Mouse (Mus musculus): ENCODE results near the gene Gm5678. TPM values are rescaled to one million over a fixed set of nuclear protein-coding genes. Genes with fewer than 3 reads are reported as not detected.
"Not testable (repeated sequence)": the region's sequence is repeated elsewhere in the genome, so short reads cannot be mapped to it uniquely, and the experiment has no call there.

Gene Gm5678
- total RNA-seq, 2 experiments from 2014 or later: 1.9 to 2.0 TPM

GRCm38 (mm10) chr16:93607669-93608101 is 20.2 kb upstream of the Gm5678 start:
- peak; percentile 71 to 86 for DNase-seq (ENCODE audit: low spot score in 2 of 2)

- DNase-seq (ENCODE audit: low spot score in 2 of 2): no peak
These were observed 19.2 kb upstream of the Gm5678 start for GRCm38 (mm10) chr16:93608731-93609130.

GRCm38 (mm10) chr16:93609796-93610195 is 18.1 kb upstream of the Gm5678 start:
- DNase-seq (ENCODE audit: low spot score in 2 of 2): no peak

- no peak for DNase-seq (ENCODE audit: low spot score in 2 of 2)
These were observed 16.9 kb upstream of the Gm5678 start for GRCm38 (mm10) chr16:93610961-93611360.

- DNase-seq (ENCODE audit: low spot score in 2 of 2): peak in 1 of 2 experiments; percentile 48
These were observed 12.6 kb upstream of the Gm5678 start for GRCm38 (mm10) chr16:93615118-93615870.

GRCm38 (mm10) chr16:93623759-93624158 is 4.1 kb upstream of the Gm5678 start:
- not testable (repeated sequence) for DNase-seq (ENCODE audit: low spot score in 2 of 2)

GRCm38 (mm10) chr16:93624671-93625070 is 3.2 kb upstream of the Gm5678 start:
- no peak for DNase-seq (ENCODE audit: low spot score in 2 of 2)

GRCm38 (mm10) chr16:93626745-93627144 is 1.2 kb upstream of the Gm5678 start:
- peak in 1 of 2 experiments; percentile 39 for DNase-seq (ENCODE audit: low spot score in 2 of 2)

GRCm38 (mm10) chr16:93644006-93644405 is 16.1 kb downstream of the Gm5678 start:
- DNase-seq (ENCODE audit: low spot score in 2 of 2): no peak

GRCm38 (mm10) chr16:93648441-93649183 is 20.7 kb downstream of the Gm5678 start:
- DNase-seq (ENCODE audit: low spot score in 2 of 2): no peak

- DNase-seq (ENCODE audit: low spot score in 2 of 2): no peak
These were observed 40.1 kb downstream of the Gm5678 start for GRCm38 (mm10) chr16:93667976-93668375.

GRCm38 (mm10) chr16:93669521-93669920 is 41.6 kb downstream of the Gm5678 start:
- DNase-seq (ENCODE audit: low spot score in 2 of 2): no peak

GRCm38 (mm10) chr16:93670466-93670865 is 42.6 kb downstream of the Gm5678 start:
- not testable (repeated sequence) for DNase-seq (ENCODE audit: low spot score in 2 of 2)

GRCm38 (mm10) chr16:93671064-93671463 is 43.2 kb downstream of the Gm5678 start:
- DNase-seq (ENCODE audit: low spot score in 2 of 2): no peak

GRCm38 (mm10) chr16:93676376-93676775 is 48.5 kb downstream of the Gm5678 start:
- DNase-seq (ENCODE audit: low spot score in 2 of 2): no peak

GRCm38 (mm10) chr16:93678206-93678605 is 50.3 kb downstream of the Gm5678 start:
- no peak for DNase-seq (ENCODE audit: low spot score in 2 of 2)

GRCm38 (mm10) chr16:93679165-93679564 is 51.3 kb downstream of the Gm5678 start:
- no peak for DNase-seq (ENCODE audit: low spot score in 2 of 2)

Other genes starting within 250 kb of the Gm5678 start
- gene Setd4, start 24.0 kb upstream of the Gm5678 start, total RNA-seq (2021): 10 to 100 TPM in 1 of 2 experiments, 1 to 10 TPM in 1; 9.5 to 10.7 TPM
- gene Cbr1, start 22.2 kb upstream of the Gm5678 start, total RNA-seq (2021): 10 to 100 TPM; 59.4 to 63.7 TPM
- 10 to 100 TPM; 10.7 to 14.1 TPM for gene Cbr3, start 55.1 kb downstream of the Gm5678 start, total RNA-seq (2021)
- gene Dop1b, start 83.8 kb downstream of the Gm5678 start, total RNA-seq (2021): 100 to 1,000 TPM in 1 of 2 experiments, 10 to 100 TPM in 1; 98.2 to 104 TPM
- 10 to 100 TPM; 32.1 to 36.1 TPM for gene Morc3, start 204.0 kb downstream of the Gm5678 start, total RNA-seq (2021)